Mouse (Mus musculus) layer of hippocampus, adult 2 months (tissue): ENCODE measurements around the gene Dusp5. TPM values are rescaled to one million over a fixed set of nuclear protein-coding genes. Genes with fewer than 3 reads are reported as not detected.

Experiments
- DNase-seq, 2 experiments: peaks; one replicate each; pipeline ENCODE4 v3.0.0; 2022; ENCODE audit warnings: low spot score in 2 of 2
- H3K27ac ChIP-seq: fragments of 200-600 bp; 2 replicates; pipeline ENCODE4 v1.8.1; 2022
- H3K4me3 ChIP-seq: fragments of 200-600 bp; 2 replicates; pipeline ENCODE4 v1.8.1; 2022; ENCODE audit warnings: mild to moderate bottlenecking
- CTCF ChIP-seq: fragments of 200-600 bp; conservative IDR thresholded peaks from 2 replicates; pipeline ENCODE4 v1.8.1; 2022; ENCODE audit warnings: antibody characterized with exemption, mild to moderate bottlenecking, moderate library complexity
- total RNA-seq, 2 experiments: library from RNA; stranded (reverse); gene quantifications; 2 replicates each; pipeline ENCODE4 v1.2.3; 2021

Dusp5 gene
- total RNA-seq, 2 experiments from 2014 or later = 20.5 to 24.5 TPM

DNA sequence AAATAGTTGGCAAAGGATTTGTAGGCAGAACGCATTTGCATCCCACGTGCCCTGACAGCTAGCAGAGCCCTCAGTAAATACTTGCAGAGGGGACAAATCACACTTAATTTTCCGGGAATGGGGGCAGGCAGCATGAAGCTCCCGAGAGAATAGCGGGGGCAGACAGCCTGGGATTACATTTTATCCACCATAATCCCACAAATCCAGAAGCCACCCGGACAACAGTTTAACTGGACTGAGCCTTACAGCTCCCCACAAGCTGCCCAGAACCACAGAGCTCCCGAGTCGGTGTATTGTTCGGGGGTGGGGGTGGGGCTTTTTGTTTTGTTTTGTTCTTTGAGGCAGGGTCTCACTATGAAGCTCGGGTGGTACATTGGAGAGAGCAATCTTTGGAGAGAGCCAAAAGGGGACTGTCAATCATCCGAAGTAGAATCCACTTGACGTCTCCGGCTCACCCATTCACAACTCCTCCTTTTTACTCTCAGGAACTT, 733 bp upstream of the Dusp5 start:
- peak overlapping the region; percentile 85 for H3K27ac ChIP-seq
- DNase-seq = peak in 1 of 2 experiments; percentile 28
- no peak for TF ChIP-seq CTCF

GRCm38 (mm10) chr19:53529455-53529704, 471 bp downstream of the Dusp5 start:
- Histone ChIP-seq H3K27ac (peak overlapping the region; percentile 80), H3K4me3 (peak overlapping the region; percentile 80)
- no peak for TF ChIP-seq CTCF
- DNase-seq = no peak

More for the DNA sequence above, 733 bp upstream of the Dusp5 start:
- H3K4me3 ChIP-seq = peak overlapping the region; percentile 80

GRCm38 (mm10) chr19:53529705-53530562, 1.0 kb downstream of the Dusp5 start:
- no peak for TF ChIP-seq CTCF
- peak overlapping the region; percentile 80 for H3K27ac ChIP-seq

DNA sequence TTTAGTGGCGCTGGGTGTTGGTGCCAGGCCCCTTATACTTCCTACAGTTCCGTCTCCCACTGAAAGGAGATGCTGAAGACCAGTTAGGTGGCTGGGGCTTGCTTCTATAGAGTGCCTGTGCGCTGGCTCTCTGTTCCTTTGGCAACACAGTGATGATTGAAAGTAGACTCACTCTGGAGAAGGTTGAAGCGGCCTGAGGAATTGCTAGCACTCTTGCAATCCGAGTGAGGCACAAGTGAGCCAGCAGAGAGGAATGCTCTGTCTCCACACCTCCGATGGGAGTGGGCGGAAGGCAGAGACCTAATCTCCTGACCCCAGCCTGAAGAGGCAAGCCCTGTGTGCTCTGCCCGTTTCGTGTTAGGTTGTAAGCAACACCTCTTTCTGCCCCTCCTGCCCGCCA, 2.5 kb downstream of the Dusp5 start:
- H3K4me3 ChIP-seq = peak overlapping the region; percentile 80; the same call in 1 of the 2 replicates
- no peak for TF ChIP-seq CTCF
- H3K27ac ChIP-seq = peak overlapping the region; percentile 12; the same call in 1 of the 2 replicates
- DNase-seq = no peak

More at GRCm38 (mm10) chr19:53529705-53530562, 1.0 kb downstream of the Dusp5 start:
- peak overlapping the region; percentile 80 for H3K4me3 ChIP-seq
- no peak for DNase-seq

GRCm38 (mm10) chr19:53532021-53532420, 3.1 kb downstream of the Dusp5 start:
- no peak for TF ChIP-seq CTCF
- DNase-seq = no peak
- Histone ChIP-seq H3K27ac (0 out of 2 replicates have a peak overlapping the region, but pooled peaks have one; percentile 12), H3K4me3 (peak overlapping the region; percentile 80)

- H3K27ac ChIP-seq = no peak overlapping the region
- TF ChIP-seq CTCF = no peak
- no peak for DNase-seq
- no peak overlapping the region for H3K4me3 ChIP-seq
These were observed 3.8 kb downstream of the Dusp5 start for GRCm38 (mm10) chr19:53532676-53533075.

- no peak overlapping the region for H3K27ac ChIP-seq
- no peak overlapping the region for H3K4me3 ChIP-seq
- no peak for DNase-seq
- TF ChIP-seq CTCF = no peak
These were observed 4.3 kb downstream of the Dusp5 start for GRCm38 (mm10) chr19:53533236-53533635.

- DNase-seq = no peak
- H3K27ac ChIP-seq = no peak overlapping the region
- no peak for TF ChIP-seq CTCF
- H3K4me3 ChIP-seq = no peak overlapping the region
These were observed 5.1 kb downstream of the Dusp5 start for GRCm38 (mm10) chr19:53533810-53534601.

DNA sequence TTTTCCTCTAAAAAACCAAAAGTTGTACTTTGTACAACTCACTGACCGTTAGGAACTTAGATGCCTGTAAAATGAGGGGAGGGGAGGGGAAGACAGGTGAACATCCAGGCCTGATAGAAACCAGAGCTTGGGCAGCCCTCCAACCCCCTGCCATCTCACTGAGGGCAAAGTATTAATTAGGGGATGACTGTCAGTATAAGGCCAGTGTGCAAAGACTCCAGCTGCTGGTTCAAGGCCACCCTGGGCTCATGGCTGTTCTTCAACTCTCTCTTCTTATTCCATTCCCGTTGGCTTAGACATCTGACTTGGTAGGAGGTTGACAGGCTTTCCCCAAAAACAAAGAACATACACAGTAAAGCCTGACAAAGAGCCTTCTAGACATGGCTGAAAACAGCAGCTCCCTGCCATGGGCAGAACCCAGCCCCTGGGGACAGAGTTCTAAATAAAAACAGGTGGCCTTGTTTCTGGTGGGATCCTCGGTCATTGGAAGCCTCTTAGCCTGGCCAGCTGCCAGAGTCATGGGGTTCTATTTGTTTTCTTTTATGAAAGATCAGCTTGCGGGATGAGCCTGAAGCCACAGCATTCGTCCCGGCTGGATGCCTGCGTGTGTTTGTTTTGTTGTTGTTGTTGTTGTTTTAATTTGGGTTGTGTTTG, 6.0 kb downstream of the Dusp5 start:
- H3K4me3 ChIP-seq = no peak overlapping the region
- DNase-seq = no peak
- H3K27ac ChIP-seq = no peak overlapping the region
- no peak for TF ChIP-seq CTCF

DNA sequence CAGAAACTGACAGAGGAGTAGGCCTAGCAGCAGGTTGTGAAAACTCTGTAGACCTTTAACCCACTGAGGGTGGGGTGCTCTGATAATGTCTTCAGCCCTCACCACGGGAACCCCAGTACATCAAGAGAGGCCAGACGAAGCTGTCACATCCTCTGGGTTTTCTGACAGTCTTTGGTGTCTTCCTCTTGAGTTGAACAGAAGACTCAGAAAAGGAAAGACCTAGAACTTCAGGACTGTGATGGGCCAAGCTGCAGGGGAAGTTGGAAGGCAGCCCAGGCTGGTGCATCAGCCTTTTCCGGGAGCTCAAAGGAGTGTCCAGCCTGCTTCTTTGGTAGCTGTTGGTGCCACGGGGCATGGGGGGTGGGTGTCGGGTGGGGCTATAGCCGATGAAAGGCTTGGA, 6.5 kb downstream of the Dusp5 start:
- no peak overlapping the region for H3K27ac ChIP-seq
- no peak for DNase-seq
- no peak overlapping the region for H3K4me3 ChIP-seq
- no peak for TF ChIP-seq CTCF

DNA sequence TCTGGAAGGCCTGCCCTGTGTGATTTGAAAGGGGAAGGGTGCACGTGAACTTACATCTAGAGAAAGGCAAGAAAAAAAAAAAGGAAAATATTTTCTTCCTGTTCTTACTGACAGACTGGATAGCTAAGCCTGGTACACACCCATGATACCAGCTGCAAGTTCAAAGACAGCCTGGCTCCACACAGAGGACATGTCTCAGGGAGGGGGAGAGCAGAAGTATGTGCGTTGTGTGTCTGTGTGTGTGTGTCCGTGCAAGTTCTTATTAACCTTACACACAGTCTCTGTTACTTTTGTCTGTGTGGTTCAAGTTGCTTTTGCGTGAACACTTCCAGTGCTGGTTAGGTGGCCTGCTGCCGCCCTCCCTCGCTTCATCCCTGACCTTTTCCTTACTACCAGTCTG, 7.3 kb downstream of the Dusp5 start:
- no peak for TF ChIP-seq CTCF
- H3K4me3 ChIP-seq = no peak overlapping the region
- DNase-seq = no peak
- no peak overlapping the region for H3K27ac ChIP-seq

- Histone ChIP-seq H3K4me3 (no peak overlapping the region), H3K27ac (no peak overlapping the region)
- no peak for TF ChIP-seq CTCF
- no peak for DNase-seq
These were observed 8.1 kb downstream of the Dusp5 start for GRCm38 (mm10) chr19:53536731-53537666.
